Mouse (Mus musculus) limb, embryonic 11.5 days (tissue): ENCODE data around the gene Usp47. TPM values are rescaled to one million over a fixed set of nuclear protein-coding genes. Genes with fewer than 3 reads are reported as not detected.
A peak's percentile ranks its signal among the peaks of the same experiment; 100 is the strongest.

Source experiments
- ATAC-seq: fragments of 200-750 bp; cut with Nextera tagmentation; 2 replicates; pipeline ENCODE4 v1.8.0; 2017; ENCODE audit warnings: low read depth; ENCODE audit not compliant: insufficient number of reproducible peaks, low FRiP score, low TSS enrichment
- DNase-seq: peaks from one replicate; pipeline ENCODE4 v3.0.0-alpha.2; 2015; ENCODE audit warnings: low spot score
- H3K27ac ChIP-seq: fragments of 300-500 bp; sonication (generic); replicated peaks from 2 replicates; pipeline ENCODE4 v1.5.1; 2014; ENCODE audit warnings: low read depth, mild to moderate bottlenecking, low read length
- H3K27me3 ChIP-seq: fragments of 300-500 bp; sonication (generic); 2 replicates; pipeline ENCODE4 v1.6.1; 2014; ENCODE audit warnings: mild to moderate bottlenecking, low read length, mixed read lengths; ENCODE audit not compliant: control insufficient read depth, insufficient read depth
- H3K36me3 ChIP-seq: fragments of 300-500 bp; sonication (generic); 2 replicates; pipeline ENCODE4 v1.6.1; 2014; ENCODE audit warnings: mild to moderate bottlenecking, low read length, moderate library complexity, mixed read lengths; ENCODE audit not compliant: control insufficient read depth, insufficient read depth
- H3K4me1 ChIP-seq: fragments of 300-500 bp; sonication (generic); 2 replicates; pipeline ENCODE4 v1.6.1; 2014; ENCODE audit warnings: low read length, mixed read lengths; ENCODE audit not compliant: control insufficient read depth, insufficient read depth
- H3K4me2 ChIP-seq: fragments of 300-500 bp; sonication (generic); 2 replicates; pipeline ENCODE4 v1.6.1; 2014; ENCODE audit warnings: low read depth, mild to moderate bottlenecking, moderate library complexity; ENCODE audit not compliant: severe bottlenecking
- H3K4me3 ChIP-seq: fragments of 300-500 bp; sonication (generic); 2 replicates; pipeline ENCODE4 v1.5.1; 2014; ENCODE audit warnings: low read depth, low read length
- H3K9ac ChIP-seq: fragments of 300-500 bp; sonication (generic); 2 replicates; pipeline ENCODE4 v1.6.1; 2014; ENCODE audit warnings: mild to moderate bottlenecking, low read length
- H3K9me3 ChIP-seq: fragments of 300-500 bp; sonication (generic); 2 replicates; pipeline ENCODE4 v1.6.1; 2016; ENCODE audit warnings: low read length; ENCODE audit not compliant: control insufficient read depth
- WGBS: fragments of 180-500 bp; shearing (Covaris S2); extraction: QIAGEN DNeasy Blood & Tissue Kit; methylation state at CpG from one replicate; pipeline ENCODE4 v1.1.7; 2014; 5-methylcytosine and 5-hydroxymethylcytosine counted together
- polyA plus RNA-seq: library from polyadenylated mRNA; unstranded; fragments of >200 nt; fragmentation: Nextera tagmentation; extraction: Ambion mirVana; gene quantifications from 2 replicates; pipeline ENCODE4 v1.2.1, GENCODE M21; 2014

Usp47 gene
- polyA plus RNA-seq, 1 experiment from 2014 or later = 99.7 TPM

- Histone ChIP-seq H3K27ac (no peak overlapping the region), H3K36me3 (no peaks in the 10 kb centered on the region), H3K4me1 (no peaks in the 10 kb centered on the region), H3K9me3 (no peaks in the 10 kb centered on the region), H3K27me3 (no peaks in the 10 kb centered on the region), H3K4me3 (no peak overlapping the region), H3K9ac (no peak overlapping the region), H3K4me2 (no peak overlapping the region)
- no peak for ATAC-seq
- no peak for DNase-seq
- WGBS = 70% methylated on average over 3 of the region's 3 CpGs
These were observed 22.6 kb downstream of the Usp47 start for GRCm38 (mm10) chr7:112045794-112046388.

- DNase-seq (no peak), ATAC-seq (no peak)
- Histone ChIP-seq H3K27ac (no peak overlapping the region), H3K36me3 (no peaks in the 10 kb centered on the region), H3K9me3 (no peaks in the 10 kb centered on the region), H3K9ac (no peak overlapping the region), H3K4me1 (no peaks in the 10 kb centered on the region), H3K4me2 (no peak overlapping the region), H3K4me3 (no peak overlapping the region), H3K27me3 (no peaks in the 10 kb centered on the region)
- 93% methylated on average over 5 of the region's 5 CpGs for WGBS
These were observed 25.3 kb downstream of the Usp47 start for GRCm38 (mm10) chr7:112048643-112049042.

GRCm38 (mm10) chr7:112053667-112054066 lies 30.4 kb downstream of the Usp47 start:
- no peak overlapping the region for H3K9ac ChIP-seq
- DNase-seq (no peak), ATAC-seq (no peak)
- no peak overlapping the region for H3K27ac ChIP-seq
- no peak overlapping the region for H3K4me3 ChIP-seq
- H3K36me3 ChIP-seq = no peaks in the 10 kb centered on the region
- H3K27me3 ChIP-seq = no peaks in the 10 kb centered on the region
- no peak overlapping the region for H3K4me2 ChIP-seq
- no peaks in the 10 kb centered on the region for H3K4me1 ChIP-seq
- 90% methylated on average over 3 of the region's 3 CpGs for WGBS
- H3K9me3 ChIP-seq = no peaks in the 10 kb centered on the region

- DNase-seq = no peak
- no peaks in the 10 kb centered on the region for H3K9me3 ChIP-seq
- no peaks in the 10 kb centered on the region for H3K4me1 ChIP-seq
- H3K4me3 ChIP-seq = no peak overlapping the region
- H3K36me3 ChIP-seq = no peaks in the 10 kb centered on the region
- H3K27me3 ChIP-seq = no peaks in the 10 kb centered on the region
- H3K4me2 ChIP-seq = no peak overlapping the region
- no peak overlapping the region for H3K9ac ChIP-seq
- 72% methylated on average over 8 of the region's 8 CpGs for WGBS
- H3K27ac ChIP-seq = no peak overlapping the region
- ATAC-seq = no peak
These were observed 32.8 kb downstream of the Usp47 start for GRCm38 (mm10) chr7:112055901-112056625.

- Histone ChIP-seq H3K36me3 (peaks cover 3% of the 10 kb centered on the region), H3K9ac (no peak overlapping the region), H3K27ac (no peak overlapping the region), H3K27me3 (no peaks in the 10 kb centered on the region), H3K4me2 (no peak overlapping the region), H3K4me1 (no peaks in the 10 kb centered on the region), H3K9me3 (no peaks in the 10 kb centered on the region), H3K4me3 (no peak overlapping the region)
- no peak for DNase-seq
- 89% methylated on average over 5 of the region's 5 CpGs for WGBS
- ATAC-seq = no peak
These were observed 51.6 kb downstream of the Usp47 start for GRCm38 (mm10) chr7:112074868-112075267.

- Histone ChIP-seq H3K4me3 (no peak overlapping the region), H3K27ac (no peak overlapping the region), H3K4me2 (no peak overlapping the region), H3K4me1 (no peaks in the 10 kb centered on the region), H3K9ac (no peak overlapping the region), H3K36me3 (peaks cover 11% of the 10 kb centered on the region), H3K27me3 (no peaks in the 10 kb centered on the region), H3K9me3 (no peaks in the 10 kb centered on the region)
- DNase-seq (no peak), ATAC-seq (no peak)
- WGBS = 94% methylated on average over 1 of the region's 1 CpGs
These were observed 59.3 kb downstream of the Usp47 start for GRCm38 (mm10) chr7:112082636-112083035.

- no peak overlapping the region for H3K4me2 ChIP-seq
- no peak overlapping the region for H3K4me3 ChIP-seq
- WGBS = 89% methylated on average over 2 of the region's 2 CpGs
- no peaks in the 10 kb centered on the region for H3K27me3 ChIP-seq
- H3K4me1 ChIP-seq = no peaks in the 10 kb centered on the region
- H3K27ac ChIP-seq = no peak overlapping the region
- DNase-seq (no peak), ATAC-seq (no peak)
- H3K9ac ChIP-seq = no peak overlapping the region
- H3K9me3 ChIP-seq = no peaks in the 10 kb centered on the region
- peaks cover 11% of the 10 kb centered on the region for H3K36me3 ChIP-seq
These were observed 60.9 kb downstream of the Usp47 start for GRCm38 (mm10) chr7:112084222-112084621.

GRCm38 (mm10) chr7:112085062-112085461 lies 61.8 kb downstream of the Usp47 start:
- peaks cover 11% of the 10 kb centered on the region for H3K36me3 ChIP-seq
- no peaks in the 10 kb centered on the region for H3K4me1 ChIP-seq
- no peak for ATAC-seq
- no peak overlapping the region for H3K4me3 ChIP-seq
- WGBS = 39% methylated on average over 4 of the region's 4 CpGs
- peak; percentile 94 for DNase-seq
- H3K27me3 ChIP-seq = no peaks in the 10 kb centered on the region
- H3K9me3 ChIP-seq = no peaks in the 10 kb centered on the region
- H3K9ac ChIP-seq = no peak overlapping the region
- H3K4me2 ChIP-seq = no peak overlapping the region
- no peak overlapping the region for H3K27ac ChIP-seq
